Mouse (Mus musculus): ENCODE results near the gene Olfr957. TPM values are rescaled to one million over a fixed set of nuclear protein-coding genes. Genes with fewer than 3 reads are reported as not detected.

Olfr957 gene
- not detected for total RNA-seq (2021)
- long read RNA-seq, experiment 1 = 0 reads
- long read RNA-seq, experiment 2 = 0 reads

DNA sequence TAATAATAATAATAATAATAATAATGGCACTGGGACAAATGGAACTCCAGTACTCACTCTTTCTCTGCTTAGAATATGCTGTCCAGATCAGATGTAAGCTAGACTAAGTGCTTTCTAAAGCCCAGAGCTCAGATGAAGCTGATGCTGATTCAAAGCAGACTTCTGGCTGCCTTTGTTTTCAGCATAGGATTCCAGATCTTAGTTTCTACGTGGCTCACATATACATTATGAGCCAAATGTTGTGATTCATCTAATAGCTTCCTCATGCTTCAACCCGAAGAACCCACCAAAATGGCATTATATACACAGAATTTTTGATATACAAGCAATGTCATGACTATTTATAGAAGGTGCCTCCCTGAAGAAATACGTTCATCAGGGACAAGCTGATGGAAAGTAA is at the start of gene Olfr957:
TSS of gene Olfr957 (minus strand) at position 279 of the 400 bp plus-strand sequence.
- intact Hi-C loops (cut with DNase I; ENCODE audit: low total_unique reads) = no loop called here
- no peak for DNase-seq

DNA sequence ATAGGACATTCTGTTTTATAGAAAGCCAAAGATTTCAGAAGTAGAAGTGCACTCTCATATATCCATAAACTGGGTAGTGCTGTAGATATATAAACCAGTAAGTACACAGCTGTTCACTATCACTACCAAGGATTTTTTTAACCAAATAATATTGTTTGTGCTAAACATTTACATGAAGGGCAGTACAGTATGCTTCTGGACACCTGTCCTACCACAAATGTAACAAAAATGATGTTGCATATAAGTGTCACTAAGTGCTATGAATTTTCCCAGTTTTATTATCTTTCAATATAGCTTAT is 42.7 kb upstream of the Olfr957 start:
- no peak for DNase-seq
- intact Hi-C loops (cut with DNase I; ENCODE audit: low total_unique reads) = no loop called here

DNA sequence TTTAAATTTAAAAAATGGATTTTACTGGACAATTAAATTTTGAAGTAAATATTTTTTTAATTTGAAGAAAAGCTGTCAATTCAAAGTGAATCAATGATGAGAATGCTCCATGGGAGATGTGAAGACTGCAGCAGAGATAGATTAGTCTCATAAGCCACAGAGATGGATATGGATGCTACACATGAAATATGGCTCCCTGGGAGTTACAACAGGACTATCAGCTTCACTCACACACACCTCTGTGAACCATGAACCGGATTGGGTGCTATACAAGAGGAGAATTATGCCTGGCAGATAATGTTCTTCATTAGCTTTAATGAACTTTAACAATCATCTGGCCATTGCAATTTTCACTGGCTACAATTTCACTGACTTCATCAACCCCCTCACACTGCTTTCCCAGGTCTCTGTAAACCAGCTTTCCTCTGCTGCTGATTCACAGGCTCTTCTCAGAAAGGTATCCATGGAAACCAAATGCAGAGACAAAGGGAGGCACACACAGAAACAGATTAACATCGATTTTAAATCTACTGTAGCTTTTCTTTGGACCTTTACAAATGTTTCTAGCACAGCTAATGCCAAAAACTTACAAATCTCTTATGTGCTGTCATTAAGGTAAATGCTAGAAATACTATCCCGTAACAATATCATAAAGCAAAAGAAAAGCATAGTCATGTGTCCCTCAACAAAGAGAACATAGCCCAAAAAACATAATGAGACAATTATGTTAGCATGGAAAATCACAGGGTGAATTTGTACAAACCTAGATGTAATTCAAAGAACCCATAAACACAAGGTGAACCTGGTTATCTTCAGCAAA is 42.1 kb upstream of the Olfr957 start:
- DNase-seq = no peak
- intact Hi-C loops (cut with DNase I; ENCODE audit: low total_unique reads) = no loop called here

DNA sequence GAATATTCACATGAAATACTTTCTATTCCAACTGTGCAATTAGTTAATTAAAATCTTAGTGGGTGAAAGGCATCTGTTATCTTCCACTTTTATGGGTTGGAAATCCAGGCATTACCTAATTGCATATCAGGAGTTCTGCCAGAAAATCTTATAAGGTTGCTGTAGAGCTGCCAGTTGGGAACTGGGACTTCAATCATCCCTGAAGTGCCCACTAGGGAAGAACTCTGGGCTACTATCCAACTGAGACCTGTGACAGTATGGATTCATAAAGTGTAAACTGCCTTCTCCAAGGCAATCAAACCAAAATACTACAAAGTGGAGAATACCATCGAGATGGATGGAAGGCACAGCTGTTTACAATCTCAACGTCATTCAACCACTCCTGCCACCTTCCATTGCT is 38.3 kb upstream of the Olfr957 start, which contains the start of gene Olfr958:
TSS of gene Olfr958 (minus strand) at position 109 of the 400 bp plus-strand sequence.
- intact Hi-C loops (cut with DNase I; ENCODE audit: low total_unique reads) = no loop called here
- DNase-seq = no peak

DNA sequence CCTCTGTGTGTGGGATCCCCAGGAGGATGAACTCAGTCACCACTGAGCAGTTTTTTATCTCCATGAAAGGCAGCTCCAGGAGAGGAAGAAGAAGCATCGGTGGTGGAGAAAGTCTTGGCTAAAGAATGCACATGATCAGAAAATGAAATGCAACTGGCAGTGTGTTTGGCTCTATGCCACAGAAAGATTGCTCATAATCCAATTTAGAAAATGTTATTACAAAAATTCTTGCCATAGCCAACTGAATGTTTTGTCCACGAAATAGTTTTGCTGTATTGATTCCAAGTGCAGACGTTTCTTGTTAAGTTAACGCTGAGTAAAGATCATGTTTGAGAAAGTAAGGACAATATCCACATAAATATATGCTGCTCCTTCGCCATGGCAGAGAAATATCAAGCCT is 35.2 kb upstream of the Olfr957 start:
- intact Hi-C loops (cut with DNase I; ENCODE audit: low total_unique reads) = no loop called here

DNA sequence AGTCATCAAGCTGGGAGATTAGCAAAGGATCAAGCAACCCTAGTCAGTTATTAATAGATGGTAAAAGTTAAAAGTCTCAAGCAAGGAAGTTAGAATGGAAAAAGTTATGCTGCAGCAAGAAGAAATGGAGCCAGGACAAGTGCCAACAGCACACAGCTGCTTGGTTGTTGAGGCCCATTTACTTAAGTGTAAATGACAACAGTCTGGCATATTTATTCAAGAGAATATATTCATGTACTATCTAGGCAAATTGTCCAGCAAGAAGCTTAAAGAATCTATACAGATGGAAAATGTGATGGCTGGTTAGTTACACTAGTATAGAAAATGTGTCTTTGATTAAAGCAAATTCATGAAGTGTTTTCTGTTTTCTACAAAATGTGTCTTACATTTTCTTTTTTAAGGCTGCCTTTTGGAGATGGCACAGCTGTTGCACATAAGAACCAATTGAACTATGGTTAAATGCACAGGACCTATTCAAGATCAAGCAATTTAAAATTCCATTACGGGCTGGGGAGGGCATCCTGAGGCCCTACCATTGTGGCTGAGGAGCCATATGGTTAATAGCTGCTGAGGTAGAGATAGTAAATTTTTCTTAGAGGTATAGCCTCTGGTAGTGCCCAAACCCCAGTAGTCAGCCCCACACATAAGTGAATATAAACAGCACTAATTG is 8.1 kb upstream of the Olfr957 start:
- no peak for DNase-seq
- intact Hi-C loops (cut with DNase I; ENCODE audit: low total_unique reads) = no loop called here

More for the DNA sequence above, 35.2 kb upstream of the Olfr957 start:
- DNase-seq = no peak

DNA sequence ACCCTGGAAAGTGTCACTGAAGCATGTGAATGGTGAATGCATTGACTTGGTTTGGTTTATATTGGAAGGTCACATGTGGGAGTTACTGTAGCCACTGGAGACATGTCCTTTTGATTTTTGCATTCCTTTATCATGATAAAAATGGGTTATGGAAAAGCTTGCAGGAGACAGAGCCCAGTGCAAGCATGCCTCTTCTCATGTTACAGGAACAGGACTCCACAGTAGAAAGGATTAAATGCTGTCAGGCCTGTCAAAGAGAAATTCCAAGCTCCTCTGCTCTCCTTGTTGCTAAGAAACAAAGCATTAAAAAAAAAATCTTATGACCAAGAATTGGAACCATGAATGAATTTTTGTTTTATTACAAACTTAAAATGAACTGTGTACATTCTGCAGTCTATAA is 3.0 kb upstream of the Olfr957 start:
- intact Hi-C loops (cut with DNase I; ENCODE audit: low total_unique reads) = no loop called here
- DNase-seq = no peak

DNA sequence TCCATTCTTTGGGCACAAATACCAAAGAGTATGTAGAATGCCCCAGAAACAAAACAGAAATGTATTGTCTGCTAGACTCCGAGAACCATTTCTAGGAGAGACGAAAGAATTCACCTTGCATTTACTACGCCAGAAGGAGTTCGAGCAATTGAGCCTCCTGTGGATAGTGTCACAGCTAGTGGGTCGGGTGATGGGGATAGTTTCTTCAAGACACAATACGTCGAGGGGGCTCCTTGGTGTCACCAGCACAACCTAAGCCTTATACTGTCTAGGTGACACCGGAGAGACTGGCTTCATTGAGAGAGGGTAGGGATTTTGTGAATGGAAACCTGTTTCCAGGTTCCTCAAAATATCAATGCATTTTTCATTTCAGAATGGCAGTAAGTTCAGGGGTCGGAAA is 6.2 kb downstream of the Olfr957 start:
- no peak for DNase-seq
- intact Hi-C loops (cut with DNase I; ENCODE audit: low total_unique reads) = no loop called here

DNA sequence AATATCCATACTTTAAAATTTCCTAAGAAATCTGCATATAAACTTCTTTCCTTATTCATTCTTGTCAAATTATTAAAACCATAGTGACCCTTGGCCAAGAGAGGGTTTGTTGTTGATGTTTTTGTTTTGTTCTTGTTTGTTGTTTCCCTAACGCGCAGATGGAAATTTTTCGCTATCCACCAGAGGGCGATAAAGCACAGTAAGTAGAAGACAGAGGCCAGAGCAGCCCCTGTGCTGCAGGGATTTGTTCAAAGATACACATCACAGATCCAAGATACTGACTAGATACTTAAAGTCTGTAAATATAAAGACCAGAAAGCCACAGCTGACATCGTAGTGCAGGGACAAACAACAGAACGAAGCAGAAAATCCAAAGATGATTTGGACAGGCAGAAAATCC is 6.6 kb downstream of the Olfr957 start:
- intact Hi-C loops (cut with DNase I; ENCODE audit: low total_unique reads) = no loop called here
- DNase-seq = peak; percentile 29

DNA sequence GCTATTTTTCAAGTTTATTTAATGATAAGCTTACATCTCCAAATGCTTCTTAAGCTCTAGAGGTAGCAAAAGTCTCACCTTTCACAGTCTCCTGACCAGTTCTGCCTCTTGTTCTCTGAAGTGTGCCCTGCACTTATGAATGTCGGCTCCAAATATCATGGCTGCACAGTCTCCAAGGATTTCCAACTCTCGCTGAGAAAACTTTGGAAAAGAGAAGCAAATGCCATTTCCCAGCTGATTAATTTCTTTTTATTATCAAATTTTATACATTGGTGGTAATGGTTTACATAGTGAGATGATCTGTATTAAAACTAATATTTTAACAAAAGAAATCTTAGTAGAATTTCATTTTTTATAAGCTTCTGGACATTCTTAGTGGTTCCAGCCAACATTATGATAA is 21.7 kb downstream of the Olfr957 start, which contains the start of gene Olfr44:
TSS of gene Olfr44 (minus strand) at position 101 of the 400 bp plus-strand sequence.
- intact Hi-C loops (cut with DNase I; ENCODE audit: low total_unique reads) = no loop called here
- DNase-seq = no peak

DNA sequence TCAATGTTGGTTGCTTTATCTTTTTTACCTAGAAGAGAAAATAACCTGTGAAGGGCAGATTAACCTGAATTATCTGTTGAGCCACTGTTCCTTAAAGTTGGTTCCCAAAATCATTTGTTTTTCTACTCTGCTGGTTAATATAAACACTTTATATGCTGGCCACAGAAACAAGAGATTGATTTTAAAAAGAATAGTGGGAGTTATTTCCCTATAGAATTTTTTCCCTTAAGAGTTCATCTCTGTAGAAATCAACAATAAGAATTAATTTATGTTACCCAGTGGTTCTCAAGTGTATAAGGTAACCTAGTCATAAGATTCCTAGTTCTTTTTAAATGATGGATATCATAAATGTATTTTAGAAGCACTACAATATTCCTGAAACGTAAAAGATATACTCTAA is 43.8 kb downstream of the Olfr957 start, which contains the start of gene Olfr955:
TSS of gene Olfr955 (minus strand) at position 101 of the 400 bp plus-strand sequence.
- DNase-seq = no peak
- intact Hi-C loops (cut with DNase I; ENCODE audit: low total_unique reads) = no loop called here

Other genes with a start within 250 kb of the Olfr957 start
- gene Olfr945, start 239.0 kb downstream of the Olfr957 start, total RNA-seq (2021) = not detected
- gene Olfr948, start 189.8 kb downstream of the Olfr957 start, total RNA-seq (2021) = not detected
- not detected for gene Olfr951, start 128.4 kb downstream of the Olfr957 start, total RNA-seq (2021)
- gene Olfr952, start 88.7 kb downstream of the Olfr957 start, total RNA-seq (2021) = not detected
- not detected for gene Olfr954, start 59.1 kb downstream of the Olfr957 start, total RNA-seq (2021)
- gene Olfr955, start 43.9 kb downstream of the Olfr957 start, total RNA-seq (2021) = not detected
- gene Olfr44, start 21.8 kb downstream of the Olfr957 start, total RNA-seq (2021) = not detected
- gene Olfr958, start 38.2 kb upstream of the Olfr957 start, total RNA-seq (2021) = not detected
- gene Olfr959, start 59.8 kb upstream of the Olfr957 start, total RNA-seq (2021) = not detected
- 10 to 100 TPM; 51.9 to 71.0 TPM for gene AW551984, start 88.6 kb upstream of the Olfr957 start, total RNA-seq (2021)
- gene Olfr148, start 94.8 kb upstream of the Olfr957 start, total RNA-seq (2021) = not detected
- not detected for gene Olfr960, start 105.6 kb upstream of the Olfr957 start, total RNA-seq (2021)
- not detected for gene Olfr961, start 129.3 kb upstream of the Olfr957 start, total RNA-seq (2021)
- gene Olfr963, start 151.4 kb upstream of the Olfr957 start, total RNA-seq (2021) = not detected
- not detected for gene Olfr149, start 191.3 kb upstream of the Olfr957 start, total RNA-seq (2021)
- gene Olfr965, start 195.5 kb upstream of the Olfr957 start, total RNA-seq (2021) = not detected
- gene Olfr150, start 215.2 kb upstream of the Olfr957 start, total RNA-seq (2021) = not detected
- not detected for gene Olfr967, start 230.4 kb upstream of the Olfr957 start, total RNA-seq (2021)

Data from gastrocnemius, postnatal 14 days (tissue).